28 mouse cellular contexts compared by ENCODE assay signal in genomic region chr12:32879371-32879770, GRCm38 (mm10).
"Had no signal": no experiment of that assay in that cellular context is flagged by ENCODE, and none has a peak within 500 bp of the region (broad histone marks: within the 10 kb centered on the region; RNA-seq: fewer than 3 reads in every experiment).

No protein-coding gene starts in this region.

- H3K9ac ChIP-seq: heart, embryonic 13.5 days; heart, embryonic 15.5 days; hindbrain, embryonic 12.5 days; hindbrain, embryonic 14.5 days; intestine, embryonic 15.5 days; limb, embryonic 12.5 days; liver, embryonic 13.5 days had no signal

- H3K36me3 ChIP-seq: heart, embryonic 13.5 days; heart, embryonic 15.5 days; hindbrain, embryonic 10.5 days; hindbrain, embryonic 12.5 days; intestine, embryonic 15.5 days; limb, embryonic 10.5 days; limb, embryonic 12.5 days; liver, embryonic 13.5 days had no signal

- H3K27ac ChIP-seq: heart, adult 2 months; heart, embryonic 13.5 days; heart, embryonic 15.5 days; hindbrain, embryonic 10.5 days; hindbrain, embryonic 12.5 days; hindbrain, embryonic 14.5 days; intestine, embryonic 15.5 days; kidney, postnatal 0 days; layer of hippocampus, adult 2 months; left cerebral cortex, adult 2 months; limb, embryonic 10.5 days; limb, embryonic 12.5 days; liver, embryonic 13.5 days had no signal

- H3K4me3 ChIP-seq: gastrocnemius, adult 2 months; heart, adult 2 months; heart, embryonic 13.5 days; heart, embryonic 15.5 days; hindbrain, embryonic 10.5 days; hindbrain, embryonic 12.5 days; intestine, embryonic 15.5 days; layer of hippocampus, adult 2 months; left cerebral cortex, adult 2 months; limb, embryonic 10.5 days; limb, embryonic 12.5 days; liver, embryonic 13.5 days had no signal

- H3K4me1 ChIP-seq: hindbrain, embryonic 10.5 days; intestine, embryonic 15.5 days; limb, embryonic 10.5 days; limb, embryonic 12.5 days; liver, embryonic 13.5 days had no signal

- ATAC-seq: hindbrain, embryonic 16.5 days; inflammation-experienced regulatory T-cells, adult 6 months; intestine, embryonic 15.5 days; intestine, postnatal 0 days had no signal

- H3K27me3 ChIP-seq: heart, embryonic 13.5 days; heart, embryonic 15.5 days; hindbrain, embryonic 12.5 days; intestine, embryonic 15.5 days; limb, embryonic 12.5 days; liver, embryonic 13.5 days had no signal

- DNase-seq: gastrocnemius, adult 2 months; gastrocnemius, postnatal 10 days; gastrocnemius, postnatal 25 days; heart, adult 2 months; heart, postnatal 14 days; heart, postnatal 36 days; kidney, adult 18-20 months; kidney, adult 8-10 months; kidney, postnatal 25 days; kidney, postnatal 4 days; liver; liver, embryonic 13.5 days had no signal

- H3K4me2 ChIP-seq: heart, embryonic 11.5 days; heart, embryonic 13.5 days; heart, embryonic 15.5 days; hindbrain, embryonic 12.5 days; hindbrain, embryonic 14.5 days; intestine, embryonic 15.5 days; limb, embryonic 12.5 days; liver, embryonic 11.5 days; liver, embryonic 13.5 days had no signal

- H3K9me3 ChIP-seq: heart, embryonic 13.5 days; heart, embryonic 15.5 days; hindbrain, embryonic 10.5 days; hindbrain, embryonic 12.5 days; intestine, embryonic 15.5 days; limb, embryonic 10.5 days; limb, embryonic 12.5 days; liver, embryonic 13.5 days had no signal
